Mouse (Mus musculus) testis, adult 2 months (tissue): ENCODE measurements at regions not wholly inside any gene's neighbourhood (a gene's known extent, or its start where the extent isn't known, plus 50 kb on each side); places are given as distances from the start of the nearest gene placed in this dataset.

Source experiments
- H3K27ac ChIP-seq: fragments of 200-500 bp; 2 replicates; pipeline ENCODE4 v1.5.1; 2012; ENCODE audit warnings: low read depth, low read length; ENCODE audit not compliant: control insufficient read depth, insufficient read depth
- H3K27me3 ChIP-seq: fragments of 200-500 bp; 2 replicates; pipeline ENCODE4 v1.6.1; 2012; ENCODE audit warnings: mild to moderate bottlenecking, low read length, moderate library complexity; ENCODE audit not compliant: control insufficient read depth, insufficient read depth
- H3K36me3 ChIP-seq: fragments of 200-500 bp; 2 replicates; pipeline ENCODE4 v1.6.1; 2012; ENCODE audit warnings: mild to moderate bottlenecking, low read length; ENCODE audit not compliant: control insufficient read depth, insufficient read depth
- H3K4me1 ChIP-seq: fragments of 200-500 bp; 2 replicates; pipeline ENCODE4 v1.6.1; 2012; ENCODE audit warnings: low read length; ENCODE audit not compliant: control insufficient read depth, insufficient read depth
- H3K4me3 ChIP-seq: fragments of 200-500 bp; 2 replicates; pipeline ENCODE4 v1.5.1; 2012; ENCODE audit warnings: low read depth, mild to moderate bottlenecking, low read length, moderate library complexity, mixed read lengths; ENCODE audit not compliant: control insufficient read depth
- CTCF ChIP-seq: fragments of 200-500 bp; IDR thresholded peaks from 2 replicates; pipeline ENCODE4 v1.5.1; 2012; ENCODE audit warnings: low read depth, mild to moderate bottlenecking, inconsistent platforms, low read length, moderate library complexity; ENCODE audit not compliant: control insufficient read depth, insufficient read depth, insufficient replicate concordance
- POLR2A ChIP-seq: fragments of 200-500 bp; IDR thresholded peaks from 2 replicates; pipeline ENCODE4 v1.6.1; 2012; ENCODE audit warnings: low read depth, mild to moderate bottlenecking, inconsistent platforms, low read length, moderate library complexity; ENCODE audit not compliant: control insufficient read depth

- no peaks in the 10 kb centered on the region for H3K27me3 ChIP-seq
- H3K36me3 ChIP-seq = no peaks in the 10 kb centered on the region
- no peaks in the 10 kb centered on the region for H3K4me1 ChIP-seq
- no peak overlapping the region for H3K27ac ChIP-seq
- H3K4me3 ChIP-seq = no peak overlapping the region
- TF ChIP-seq POLR2A (no peak), CTCF (no peak)
Measured at GRCm38 (mm10) chr15:52783940-52784339, 1100.8 kb upstream of the Gm7489 start.

DNA sequence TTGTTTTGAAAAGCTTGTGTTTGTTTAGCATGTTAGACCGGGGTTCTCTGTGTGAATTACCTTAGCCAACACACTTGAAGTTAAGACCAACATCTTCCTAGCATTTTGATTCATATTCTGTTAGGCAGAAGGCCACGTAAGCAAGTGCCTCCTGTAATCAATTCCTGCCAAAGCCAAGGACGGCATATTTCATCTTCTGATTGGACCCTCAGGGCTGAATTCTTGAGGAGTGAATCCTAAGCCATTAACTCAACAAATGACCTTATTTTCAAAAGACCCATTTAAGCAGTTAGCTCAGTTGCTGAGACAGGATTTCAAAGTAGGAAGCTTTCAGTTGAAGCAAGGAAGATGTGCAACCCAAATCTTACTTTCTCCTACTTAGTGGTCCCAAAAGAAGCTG, 1099.5 kb upstream of the Gm7489 start:
- Histone ChIP-seq H3K36me3 (no peaks in the 10 kb centered on the region), H3K4me1 (no peaks in the 10 kb centered on the region), H3K27ac (no peak overlapping the region), H3K4me3 (peak overlapping the region; percentile 20; the same call in 1 of the 2 replicates), H3K27me3 (no peaks in the 10 kb centered on the region)
- no peak for TF ChIP-seq POLR2A
- TF ChIP-seq CTCF = no peak

DNA sequence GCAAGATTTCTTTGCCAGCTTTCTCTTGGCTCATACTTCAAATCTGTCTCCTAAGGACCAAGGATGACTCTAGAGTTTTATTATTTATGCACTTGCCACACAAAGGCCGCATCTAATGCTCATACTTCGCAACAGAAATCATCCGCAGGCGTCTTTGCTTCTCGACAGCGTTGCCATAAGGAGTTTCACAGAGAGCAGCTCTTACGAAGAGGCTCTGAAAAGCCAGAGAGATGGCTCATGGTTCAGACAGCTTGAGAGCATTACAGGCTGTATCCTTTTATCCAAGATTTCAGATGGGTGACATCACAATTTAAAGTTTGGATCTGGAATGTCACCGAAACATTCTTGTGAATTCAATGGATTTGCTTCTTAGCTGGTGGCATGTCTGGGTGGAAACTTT, 1098.7 kb upstream of the Gm7489 start:
- no peaks in the 10 kb centered on the region for H3K36me3 ChIP-seq
- peak overlapping the region; percentile 7; the same call in 1 of the 2 replicates for H3K4me3 ChIP-seq
- H3K4me1 ChIP-seq = no peaks in the 10 kb centered on the region
- H3K27ac ChIP-seq = no peak overlapping the region
- H3K27me3 ChIP-seq = no peaks in the 10 kb centered on the region
- no peak for TF ChIP-seq CTCF
- no peak for TF ChIP-seq POLR2A

- no peaks in the 10 kb centered on the region for H3K36me3 ChIP-seq
- no peak overlapping the region for H3K27ac ChIP-seq
- H3K27me3 ChIP-seq = no peaks in the 10 kb centered on the region
- TF ChIP-seq CTCF (no peak), POLR2A (no peak)
- H3K4me1 ChIP-seq = no peaks in the 10 kb centered on the region
- no peak overlapping the region for H3K4me3 ChIP-seq
Measured at GRCm38 (mm10) chr15:52805479-52806199, 1079.1 kb upstream of the Gm7489 start.

DNA sequence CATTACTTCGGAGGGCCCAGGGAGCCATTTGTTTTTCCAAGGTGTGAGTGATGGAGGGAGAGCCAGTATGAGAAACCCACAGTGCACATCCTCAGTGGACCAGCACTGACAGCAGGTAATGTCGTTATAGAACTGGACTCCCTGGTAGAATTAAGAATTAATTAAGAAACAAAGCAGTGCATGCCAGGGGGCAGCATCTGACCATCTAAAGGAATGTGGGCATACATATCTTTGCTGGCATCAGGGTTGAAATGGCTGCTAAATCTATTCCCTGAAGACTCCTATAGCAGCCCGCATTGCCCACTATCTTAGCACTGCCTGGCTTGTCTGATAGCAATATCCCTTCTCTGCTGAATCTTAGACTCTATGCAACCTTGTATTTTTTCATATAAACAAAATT, 1076.1 kb upstream of the Gm7489 start:
- H3K36me3 ChIP-seq = no peaks in the 10 kb centered on the region
- H3K27ac ChIP-seq = no peak overlapping the region
- no peak overlapping the region for H3K4me3 ChIP-seq
- no peaks in the 10 kb centered on the region for H3K4me1 ChIP-seq
- no peaks in the 10 kb centered on the region for H3K27me3 ChIP-seq
- TF ChIP-seq POLR2A = no peak
- no peak for TF ChIP-seq CTCF

GRCm38 (mm10) chr15:52820796-52821195, 1063.9 kb upstream of the Gm7489 start:
- no peak overlapping the region for H3K4me3 ChIP-seq
- H3K36me3 ChIP-seq = no peaks in the 10 kb centered on the region
- H3K27ac ChIP-seq = no peak overlapping the region
- no peaks in the 10 kb centered on the region for H3K27me3 ChIP-seq
- no peaks in the 10 kb centered on the region for H3K4me1 ChIP-seq
- TF ChIP-seq CTCF (no peak), POLR2A (no peak)

DNA sequence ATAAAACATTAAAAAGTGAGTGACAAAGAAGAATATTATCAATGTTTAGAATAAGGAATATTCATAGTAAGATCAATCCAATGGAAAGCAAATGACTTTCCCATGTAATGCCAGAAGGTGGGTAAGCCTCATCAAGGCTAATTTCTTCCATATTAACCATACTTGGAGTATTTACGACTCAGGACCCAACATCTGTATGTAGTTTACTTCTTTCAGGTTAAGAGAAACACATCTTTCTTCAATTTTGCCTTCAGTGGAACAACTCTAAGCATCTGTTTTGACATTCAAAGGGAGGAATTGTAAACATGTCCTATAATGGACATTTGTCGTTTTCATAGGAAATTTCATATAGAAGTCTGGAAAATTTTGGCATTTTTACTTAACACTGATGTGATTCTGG, 1047.8 kb upstream of the Gm7489 start:
- H3K27me3 ChIP-seq = no peaks in the 10 kb centered on the region
- TF ChIP-seq CTCF (no peak), POLR2A (no peak)
- no peaks in the 10 kb centered on the region for H3K4me1 ChIP-seq
- no peak overlapping the region for H3K27ac ChIP-seq
- H3K36me3 ChIP-seq = no peaks in the 10 kb centered on the region
- no peak overlapping the region for H3K4me3 ChIP-seq
